In genomic region chr1:193419168-193419567, GRCm38 (mm10) we compare ENCODE assay signal across 10 mouse cellular contexts. TPM values are rescaled to one million over a fixed set of nuclear protein-coding genes. Genes with fewer than 3 reads are reported as not detected.
DNase-seq lines count a peak whose midpoint lies in the region; ATAC-seq lines count a peak whose summit lies in the region.
"Had no signal": no experiment of that assay in that cellular context is flagged by ENCODE, and none has a peak within 500 bp of the region (broad histone marks: within the 10 kb centered on the region; RNA-seq: fewer than 3 reads in every experiment).

No protein-coding gene starts in this region.

- H3K27ac ChIP-seq in forebrain, embryonic 14.5 days (ENCODE audit: low read depth, low read length) = no peak overlapping the region
- no peak overlapping the region for H3K27ac ChIP-seq in forebrain, embryonic 12.5 days
- peak overlapping the region; percentile 40 for H3K27ac ChIP-seq in embryonic facial prominence, embryonic 10.5 days (replicated peaks)
- no peak overlapping the region; the same call in 1 of the 2 replicates for H3K27ac ChIP-seq in limb, embryonic 13.5 days
- H3K27ac ChIP-seq: forebrain, embryonic 15.5 days; limb, embryonic 15.5 days had no signal

- no peaks in the 10 kb centered on the region for H3K36me3 ChIP-seq in forebrain, embryonic 14.5 days (ENCODE audit: control insufficient read depth, insufficient read depth, low read length)
- H3K36me3 ChIP-seq in forebrain, embryonic 12.5 days (replicated peaks) = no peaks in the 10 kb centered on the region
- H3K36me3 ChIP-seq in embryonic facial prominence, embryonic 10.5 days (replicated peaks) = no peaks in the 10 kb centered on the region
- H3K36me3 ChIP-seq in limb, embryonic 13.5 days = no peaks in the 10 kb centered on the region
- H3K36me3 ChIP-seq: forebrain, embryonic 15.5 days; limb, embryonic 15.5 days had no signal

- WGBS in forebrain, embryonic 14.5 days = 15% methylated on average over 2 of the region's 2 CpGs
- WGBS in forebrain, embryonic 12.5 days = 21% methylated on average over 2 of the region's 2 CpGs
- WGBS in embryonic facial prominence, embryonic 10.5 days = 21% methylated on average over 2 of the region's 2 CpGs
- WGBS in limb, embryonic 13.5 days = 6% methylated on average over 2 of the region's 2 CpGs

- H3K9ac ChIP-seq in forebrain, embryonic 14.5 days (ENCODE audit: low read length) = no peak overlapping the region
- H3K9ac ChIP-seq in forebrain, embryonic 12.5 days = no peak overlapping the region
- H3K9ac ChIP-seq in limb, embryonic 13.5 days = peak overlapping the region; percentile 27; the same call in 1 of the 2 replicates
- H3K9ac ChIP-seq: forebrain, embryonic 15.5 days; limb, embryonic 15.5 days had no signal

- no peak for ATAC-seq in forebrain, embryonic 14.5 days
- ATAC-seq in forebrain, embryonic 12.5 days (ENCODE audit: low FRiP score) = no peak
- peak; percentile 33; the same call in 1 of the 2 replicates for ATAC-seq in limb, embryonic 13.5 days (ENCODE audit: low FRiP score, low read depth)
- ATAC-seq: forebrain, embryonic 15.5 days had no signal

- 0 out of 2 replicates have a peak, but pooled peaks cover 3% of the 10 kb centered on the region for H3K27me3 ChIP-seq in forebrain, embryonic 14.5 days (replicated peaks; ENCODE audit: control insufficient read depth, insufficient read depth, low read length)
- H3K27me3 ChIP-seq in forebrain, embryonic 12.5 days = peaks cover 31% of the 10 kb centered on the region
- 0 out of 2 replicates have a peak, but pooled peaks cover 17% of the 10 kb centered on the region for H3K27me3 ChIP-seq in embryonic facial prominence, embryonic 10.5 days (replicated peaks; ENCODE audit: low read depth, poor library complexity, severe bottlenecking)
- H3K27me3 ChIP-seq in limb, embryonic 13.5 days = no peaks in the 10 kb centered on the region; the same call in 1 of the 2 replicates
- H3K27me3 ChIP-seq: limb, embryonic 15.5 days had no signal

- peaks cover 14% of the 10 kb centered on the region for H3K4me1 ChIP-seq in forebrain, embryonic 14.5 days (ENCODE audit: control insufficient read depth, insufficient read depth, low read length)
- peaks cover 25% of the 10 kb centered on the region for H3K4me1 ChIP-seq in forebrain, embryonic 12.5 days
- peaks cover 28% of the 10 kb centered on the region for H3K4me1 ChIP-seq in embryonic facial prominence, embryonic 10.5 days
- H3K4me1 ChIP-seq in limb, embryonic 13.5 days = peaks cover 27% of the 10 kb centered on the region

- H3K9me3 ChIP-seq in forebrain, embryonic 14.5 days (replicated peaks; ENCODE audit: control insufficient read depth, low read length) = no peaks in the 10 kb centered on the region
- no peaks in the 10 kb centered on the region for H3K9me3 ChIP-seq in forebrain, embryonic 12.5 days
- H3K9me3 ChIP-seq in embryonic facial prominence, embryonic 10.5 days = no peaks in the 10 kb centered on the region
- H3K9me3 ChIP-seq in limb, embryonic 13.5 days = no peaks in the 10 kb centered on the region
- H3K9me3 ChIP-seq: forebrain, embryonic 15.5 days; limb, embryonic 15.5 days had no signal

- H3K4me3 ChIP-seq in forebrain, embryonic 14.5 days (ENCODE audit: low read depth, low read length) = no peak overlapping the region
- H3K4me3 ChIP-seq in forebrain, embryonic 12.5 days (replicated peaks) = no peak overlapping the region
- no peak overlapping the region for H3K4me3 ChIP-seq in embryonic facial prominence, embryonic 10.5 days
- H3K4me3 ChIP-seq in limb, embryonic 13.5 days = no peak overlapping the region
- H3K4me3 ChIP-seq: forebrain, embryonic 15.5 days; limb, embryonic 15.5 days had no signal

- peak; percentile 18 for DNase-seq in forebrain, embryonic 14.5 days (ENCODE audit: low spot score)
- peak; percentile 11 for DNase-seq in kidney, postnatal 10 days
- DNase-seq in kidney, postnatal 14 days = no peak
- no peak for DNase-seq in embryonic facial prominence, embryonic 10.5 days (ENCODE audit: low spot score)
- no peak for DNase-seq in frontal cortex, postnatal 36 days (ENCODE audit: low spot score in 2 of 2)
- no peak for DNase-seq in adrenal gland, postnatal 4 days (ENCODE audit: low spot score in 2 of 2)

- H3K4me2 ChIP-seq in forebrain, embryonic 14.5 days (ENCODE audit: low read length) = no peak overlapping the region
- no peak overlapping the region for H3K4me2 ChIP-seq in forebrain, embryonic 12.5 days
- H3K4me2 ChIP-seq in limb, embryonic 13.5 days (replicated peaks) = no peak overlapping the region
- H3K4me2 ChIP-seq: forebrain, embryonic 15.5 days; limb, embryonic 15.5 days had no signal

RNA-seq across cellular contexts. Expression of gene Camk1g, which starts 49.1 kb away (rescaled TPM):
- polyA plus RNA-seq in forebrain, embryonic 14.5 days (2014; fragmentation: Nextera tagmentation; extraction: Ambion mirVana) = 36.1 and 44.6 TPM in 2 replicates
- polyA plus RNA-seq in forebrain, embryonic 12.5 days (2016; fragmentation: Nextera tagmentation; extraction: Ambion mirVana) = 20.5 and 20.6 TPM in 2 replicates
- 15.6 and 17.5 TPM in 2 replicates for polyA plus RNA-seq in embryonic facial prominence, embryonic 10.5 days (2016; fragmentation: Nextera tagmentation; extraction: Ambion mirVana)
- polyA plus RNA-seq in limb, embryonic 13.5 days (2015; fragmentation: Nextera tagmentation; extraction: Ambion mirVana) = 15.5 and 16.0 TPM in 2 replicates
- 1 to 10 TPM; 1.8 to 3.6 TPM for total RNA-seq in adrenal gland, postnatal 4 days (2021)

Comparison
In these comparisons a context has a peak if more than half of its experiments do, and no peak if none do; other contexts are left out.
1. DNase-seq: peak in forebrain, embryonic 14.5 days (single experiment) and kidney, postnatal 10 days (single experiment); none in kidney, postnatal 14 days (single experiment), embryonic facial prominence, embryonic 10.5 days (single experiment), frontal cortex, postnatal 36 days (0 of 2) and adrenal gland, postnatal 4 days (0 of 2).